20 mouse cellular contexts compared by ENCODE assay signal in the genomic region with DNA sequence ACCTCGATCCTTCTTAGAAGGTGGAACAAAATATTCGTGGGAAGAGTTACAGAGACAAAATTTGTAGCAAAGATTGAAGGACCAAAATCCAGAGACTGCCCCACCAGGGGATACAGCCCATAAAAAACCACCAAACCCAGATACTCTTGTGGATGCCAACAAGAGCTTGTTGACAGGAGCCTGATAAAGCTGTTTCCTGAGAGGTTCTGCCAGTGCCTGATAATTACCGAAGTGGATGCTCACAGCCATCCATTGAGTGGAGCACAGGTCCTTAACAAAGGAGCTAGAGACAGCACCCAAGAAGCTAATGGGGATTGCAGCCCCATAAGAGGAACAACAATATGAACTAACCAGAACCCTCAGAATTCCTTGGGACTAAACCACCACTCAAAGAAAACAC.
DNase-seq lines count a peak whose midpoint lies in the region; TF ChIP-seq lines count a peak whose summit lies in the region.
"Had no signal": no experiment of that assay in that cellular context is flagged by ENCODE, and none has a peak within 500 bp of the region (broad histone marks: within the 10 kb centered on the region; RNA-seq: fewer than 3 reads in every experiment).

No protein-coding gene starts in this region.

- H3K9ac ChIP-seq in MEL (ENCODE audit: control insufficient read depth, low read depth, low read length, poor library complexity, severe bottlenecking), result no peak overlapping the region

- no peak for TF ChIP-seq RAD21 in MEL (IDR thresholded peaks at IDR 0.05; ENCODE audit: low read depth, low read length)

- H3K79me2 ChIP-seq in MEL (ENCODE audit: control insufficient read depth, insufficient read depth, low read length, poor library complexity), result no peaks in the 10 kb centered on the region

- no peaks in the 10 kb centered on the region for H3K9me3 ChIP-seq in MEL (replicated peaks; ENCODE audit: insufficient read depth, low read length)

- TF ChIP-seq EP300 in MEL (IDR thresholded peaks at IDR 0.05; ENCODE audit: low read depth in 1 of 2, low read length in 2 of 2), result peak; percentile 81 to 82

- no peak overlapping the region for H3K4me3 ChIP-seq in MEL (ENCODE audit: control insufficient read depth in 1 of 2, insufficient read depth in 1 of 2, low read depth in 2 of 2, low read length in 2 of 2)

- H3K4me1 ChIP-seq in MEL (ENCODE audit: control insufficient read depth in 1 of 2, insufficient read depth in 2 of 2, low read length in 2 of 2), result no peaks in the 10 kb centered on the region; a peak in 1 of 4 replicates

- no peaks in the 10 kb centered on the region for H3K27me3 ChIP-seq in MEL (ENCODE audit: control insufficient read depth in 1 of 2, insufficient read depth in 2 of 2, low read length in 2 of 2)
- H3K27me3 ChIP-seq: CH12.LX, Patski had no signal

- DNase-seq in MEL (ENCODE audit: low read depth, low spot score) (peak; percentile 67), MEL-GATA-1-ER (ENCODE audit: extremely low read depth, low read depth) (peak; percentile 77)
- no peak for DNase-seq in adrenal gland, adult 18-20 months (ENCODE audit: low spot score in 2 of 2)
- no peak for DNase-seq in retina, postnatal 1 day
- DNase-seq: adrenal gland, adult 2 months; adrenal gland, adult 8-10 months; adrenal gland, postnatal 10 days; adrenal gland, postnatal 14 days; adrenal gland, postnatal 25 days; adrenal gland, postnatal 36 days; B cell, adult 2 months; cerebellum, adult 11 months; cerebellum, adult 11-12 months; cerebellum, adult 18-20 months; cerebellum, adult 2 months; cerebellum, adult 8-10 months; cerebellum, adult 9-10 months had no signal

- H3K36me3 ChIP-seq in MEL (ENCODE audit: control insufficient read depth in 1 of 2, insufficient read depth in 2 of 2, low read length in 2 of 2), result peaks cover 0 to 3% of the 10 kb centered on the region in 2 experiments; a peak in 1 of 4 replicates
- H3K36me3 ChIP-seq: G1E had no signal

- no peak overlapping the region for H3K27ac ChIP-seq in MEL (ENCODE audit: control insufficient read depth, low read depth, low read length)

- no peak for TF ChIP-seq POLR2A in MEL (IDR thresholded peaks at IDR 0.05; ENCODE audit: control insufficient read depth in 1 of 2, insufficient read depth in 1 of 2, low read depth in 1 of 2, low read length in 2 of 2, poor library complexity in 1 of 2)

- TF ChIP-seq CTCF in MEL (IDR thresholded peaks at IDR 0.05 in 2 of 3, conservative IDR thresholded peaks at IDR 0.05 in 1 of 3; ENCODE audit: control insufficient read depth in 1 of 3, insufficient read depth in 1 of 3, low read depth in 2 of 3, low read length in 3 of 3, poor library complexity in 1 of 3, severe bottlenecking in 1 of 3), result no peak

TF ChIP-seq in MEL, 35 proteins besides CTCF, POLR2A, EP300 and RAD21:
- TF ChIP-seq ELF1 (IDR thresholded peaks at IDR 0.05; ENCODE audit: low read depth, low read length) (0 out of 2 replicates have a peak, but pooled peaks have one; percentile 21), MAFK (IDR thresholded peaks at IDR 0.05; ENCODE audit: borderline replicate concordance, low read depth, low read length) (no peak), E2F4 (IDR thresholded peaks at IDR 0.05; ENCODE audit: borderline replicate concordance, low read depth, low read length) (no peak), MXI1 (IDR thresholded peaks at IDR 0.05; ENCODE audit: low read depth, low read length) (no peak), CHD2 (IDR thresholded peaks at IDR 0.05; ENCODE audit: low read length) (no peak), MYC (IDR thresholded peaks at IDR 0.05; ENCODE audit: low read depth, low read length) (no peak), POLR2AphosphoS2 (IDR thresholded peaks at IDR 0.05; ENCODE audit: low read length) (no peak), TAL1 (IDR thresholded peaks at IDR 0.05; ENCODE audit: low read length) (peak; percentile 8; the same call in 1 of the 2 replicates), TCF12 (IDR thresholded peaks at IDR 0.05; ENCODE audit: low read depth, low read length) (peak; percentile 76; the same call in 1 of the 2 replicates), POLR2AphosphoS5 (IDR thresholded peaks at IDR 0.05; ENCODE audit: borderline replicate concordance, low read depth, low read length) (no peak), ZKSCAN1 (IDR thresholded peaks at IDR 0.05; ENCODE audit: low read depth, low read length) (no peak), GATA1 (IDR thresholded peaks at IDR 0.05; ENCODE audit: low read depth, low read length) (peak; percentile 74), HCFC1 (IDR thresholded peaks at IDR 0.05; ENCODE audit: low read depth, low read length) (no peak), JUND (IDR thresholded peaks at IDR 0.05; ENCODE audit: low read depth, low read length) (no peak), ZC3H11A (IDR thresholded peaks at IDR 0.05; ENCODE audit: low read depth, low read length) (no peak), KAT2A (conservative IDR thresholded peaks at IDR 0.05; ENCODE audit: low read depth, low read length) (no peak), MAX (IDR thresholded peaks at IDR 0.05; ENCODE audit: low read length) (no peak), GABPA (IDR thresholded peaks at IDR 0.05; ENCODE audit: low read depth, low read length) (no peak), ETS1 (IDR thresholded peaks at IDR 0.05; ENCODE audit: low read depth, low read length) (no peak), CHD1 (IDR thresholded peaks at IDR 0.05; ENCODE audit: low read depth, low read length) (no peak), SMC3 (IDR thresholded peaks at IDR 0.05; ENCODE audit: low read depth, low read length) (no peak), TBP (IDR thresholded peaks at IDR 0.05; ENCODE audit: low read depth, low read length) (no peak), NELFE (IDR thresholded peaks at IDR 0.05; ENCODE audit: low read depth, low read length) (no peak), SIN3A (IDR thresholded peaks at IDR 0.05; ENCODE audit: low read length) (no peak), RCOR1 (IDR thresholded peaks at IDR 0.05; ENCODE audit: low read depth, low read length) (peak; percentile 84)

Comparison
In these comparisons a context has a peak if more than half of its experiments do, and no peak if none do; other contexts are left out.
1. DNase-seq: peak in MEL (single experiment) and MEL-GATA-1-ER (single experiment); none in adrenal gland, adult 18-20 months (0 of 2) and retina, postnatal 1 day (single experiment).